Mouse (Mus musculus) CH12.LX (cell line): Measurements from ENCODE around the gene Plod3. TPM values are rescaled to one million over a fixed set of nuclear protein-coding genes. Genes with fewer than 3 reads are reported as not detected.

ENCODE experiments used
- DNase-seq: peaks from one replicate; pipeline ENCODE4 v3.0.0-alpha.2; 2013; ENCODE audit errors: extremely low read depth
- H3K27ac ChIP-seq: 2 replicates; pipeline ENCODE4 v1.5.1; 2012; ENCODE audit warnings: low read depth, mild to moderate bottlenecking, control low read depth, moderate library complexity; ENCODE audit not compliant: insufficient read depth
- H3K27me3 ChIP-seq: replicated peaks from 2 replicates; pipeline ENCODE3; 2012; ENCODE audit warnings: inconsistent platforms
- H3K36me3 ChIP-seq, 2 experiments: replicated peaks in 1 of 2; 2 replicates each; pipeline versions ENCODE3 to v1.6.1; 2012; ENCODE audit warnings: inconsistent platforms in 1 of 2, low read length in 1 of 2, mild to moderate bottlenecking in 1 of 2, mixed read lengths in 1 of 2, moderate library complexity in 1 of 2; ENCODE audit not compliant: control insufficient read depth in 1 of 2, insufficient read depth in 1 of 2
- H3K4me1 ChIP-seq, 2 experiments: 2 replicates each; pipeline ENCODE4 v1.6.1; 2012; ENCODE audit warnings: inconsistent platforms in 1 of 2, moderate library complexity in 1 of 2; ENCODE audit not compliant: insufficient read depth in 2 of 2, control insufficient read depth in 1 of 2
- H3K4me2 ChIP-seq: 2 replicates; pipeline ENCODE4 v1.6.1; 2012; ENCODE audit warnings: low read depth, mild to moderate bottlenecking, control low read depth; ENCODE audit not compliant: poor library complexity, insufficient read depth, severe bottlenecking
- H3K4me3 ChIP-seq, 3 experiments: fragments of 150-350 bp in 1 of 3; sonication (generic) in 1 of 3; replicated peaks in 1 of 3; 2 replicates each; pipeline versions ENCODE3 to v1.5.1; 2011 to 2012; ENCODE audit warnings: low read depth in 2 of 3, low read length in 2 of 3, mild to moderate bottlenecking in 2 of 3, moderate library complexity in 2 of 3, control low read depth in 1 of 3, improper control_type of control experiment in 1 of 3, inconsistent platforms in 1 of 3, mixed read lengths in 1 of 3; ENCODE audit not compliant: poor library complexity in 1 of 3
- H3K79me2 ChIP-seq: replicated peaks from 2 replicates; pipeline ENCODE4 v1.6.1; 2012; ENCODE audit warnings: mild to moderate bottlenecking, moderate library complexity; ENCODE audit not compliant: control insufficient read depth, poor library complexity, insufficient read depth, severe bottlenecking; ENCODE audit errors: extremely low read depth
- H3K9ac ChIP-seq: 2 replicates; pipeline ENCODE4 v1.6.1; 2012; ENCODE audit warnings: low read depth, mild to moderate bottlenecking, control low read depth, moderate library complexity; ENCODE audit not compliant: insufficient read depth
- H3K9me3 ChIP-seq: replicated peaks from 2 replicates; pipeline ENCODE3; 2012; ENCODE audit warnings: low read length, inconsistent platforms, mixed read lengths
- CHD2 ChIP-seq: IDR thresholded peaks from 2 replicates; pipeline ENCODE4 v1.6.1; 2011; ENCODE audit warnings: low read length, improper control_type of control experiment
- ELF1 ChIP-seq: IDR thresholded peaks from 2 replicates; pipeline ENCODE4 v1.6.1; 2014; ENCODE audit warnings: low read depth, mild to moderate bottlenecking, inconsistent platforms, low read length, improper control_type of control experiment
- GABPA ChIP-seq: IDR thresholded peaks from 2 replicates; pipeline ENCODE4 v1.6.1; 2012; ENCODE audit warnings: low read depth, low read length, improper control_type of control experiment, inconsistent platforms; ENCODE audit not compliant: insufficient replicate concordance
- HCFC1 ChIP-seq: IDR thresholded peaks from 2 replicates; pipeline ENCODE4 v1.6.1; 2012; ENCODE audit warnings: low read depth, mild to moderate bottlenecking, inconsistent platforms, low read length, improper control_type of control experiment
- IRF4 ChIP-seq: IDR thresholded peaks from 2 replicates; pipeline ENCODE4 v1.6.1; 2014; ENCODE audit warnings: low read depth, mild to moderate bottlenecking, inconsistent platforms, low read length, improper control_type of control experiment
- MAZ ChIP-seq: IDR thresholded peaks from 2 replicates; pipeline ENCODE4 v1.6.1; 2012; ENCODE audit warnings: low read depth, mild to moderate bottlenecking, inconsistent platforms, low read length, improper control_type of control experiment, moderate library complexity
- MXI1 ChIP-seq: IDR thresholded peaks from 2 replicates; pipeline ENCODE4 v1.6.1; 2011; ENCODE audit warnings: mild to moderate bottlenecking, low read depth, low read length, improper control_type of control experiment
- NELFE ChIP-seq: IDR thresholded peaks from 2 replicates; pipeline ENCODE4 v1.6.1; 2011; ENCODE audit warnings: low read depth, low read length, improper control_type of control experiment
- NRF1 ChIP-seq: IDR thresholded peaks from 2 replicates; pipeline ENCODE4 v1.6.1; 2014; ENCODE audit warnings: low read depth, mild to moderate bottlenecking, inconsistent platforms, low read length, improper control_type of control experiment, moderate library complexity
- POLR2A ChIP-seq: IDR thresholded peaks from 2 replicates; pipeline ENCODE4 v1.6.1; 2011; ENCODE audit warnings: low read depth, mild to moderate bottlenecking, improper control_type of control experiment, low read length
- RAD21 ChIP-seq: IDR thresholded peaks from 2 replicates; pipeline ENCODE4 v1.6.1; 2011; ENCODE audit warnings: low read depth, mild to moderate bottlenecking, low read length, improper control_type of control experiment, moderate library complexity
- RCOR1 ChIP-seq: conservative IDR thresholded peaks from 2 replicates; pipeline ENCODE4 v1.6.1; 2012; ENCODE audit warnings: low read depth, mild to moderate bottlenecking, inconsistent platforms, low read length, improper control_type of control experiment
- SIN3A ChIP-seq: IDR thresholded peaks from 2 replicates; pipeline ENCODE4 v1.6.1; 2012; ENCODE audit warnings: low read length, improper control_type of control experiment, inconsistent platforms
- TBP ChIP-seq: conservative IDR thresholded peaks from 2 replicates; pipeline ENCODE4 v1.6.1; 2011; ENCODE audit warnings: low read depth, low read length, improper control_type of control experiment
- TCF12 ChIP-seq: IDR thresholded peaks from 2 replicates; pipeline ENCODE4 v1.6.1; 2014; ENCODE audit warnings: low read depth, mild to moderate bottlenecking, inconsistent platforms, low read length, improper control_type of control experiment
- USF1 ChIP-seq: IDR thresholded peaks from 2 replicates; pipeline ENCODE4 v1.6.1; 2014; ENCODE audit warnings: low read depth, mild to moderate bottlenecking, inconsistent platforms, low read length, improper control_type of control experiment
- dilution Hi-C: fragments of 300-500 bp; cut with MboI; formaldehyde crosslinking; loops from 2 replicates; pipeline ENCODE4 v1.14.3; 2020; ENCODE audit warnings: low sequenced_read_pairs; ENCODE audit not compliant: extremely low pct_unique_long_range_greater_than_20kb, extremely low pct_ligation_motif_present
- in situ Hi-C: fragments of 300-500 bp; cut with MboI; formaldehyde crosslinking; loops from 3 replicates; pipeline ENCODE4 v1.14.3; 2019; ENCODE audit warnings: low sequenced_read_pairs, low pct_ligation_motif_present, low pct_unique_long_range_greater_than_20kb, mixed read lengths
- polyA plus RNA-seq: library from polyadenylated mRNA; unstranded; fragments of >175 nt; gene quantifications from 2 replicates; pipeline ENCODE4 v1.2.1, GENCODE M21; 2012; ENCODE audit warnings: low read depth; ENCODE audit not compliant: insufficient read length
- total RNA-seq, 2 experiments: library from RNA; depleted of rRNA; stranded (reverse); fragments of 300-350 nt in 1 of 2; fragments of >200 nt in 1 of 2; gene quantifications; 2 replicates each; pipeline ENCODE4 v1.2.3; 2012 to 2014

Gene Plod3
- total and polyA plus RNA-seq, 3 experiments, result 8.8 to 45.2 (median 23.6) TPM

DNA sequence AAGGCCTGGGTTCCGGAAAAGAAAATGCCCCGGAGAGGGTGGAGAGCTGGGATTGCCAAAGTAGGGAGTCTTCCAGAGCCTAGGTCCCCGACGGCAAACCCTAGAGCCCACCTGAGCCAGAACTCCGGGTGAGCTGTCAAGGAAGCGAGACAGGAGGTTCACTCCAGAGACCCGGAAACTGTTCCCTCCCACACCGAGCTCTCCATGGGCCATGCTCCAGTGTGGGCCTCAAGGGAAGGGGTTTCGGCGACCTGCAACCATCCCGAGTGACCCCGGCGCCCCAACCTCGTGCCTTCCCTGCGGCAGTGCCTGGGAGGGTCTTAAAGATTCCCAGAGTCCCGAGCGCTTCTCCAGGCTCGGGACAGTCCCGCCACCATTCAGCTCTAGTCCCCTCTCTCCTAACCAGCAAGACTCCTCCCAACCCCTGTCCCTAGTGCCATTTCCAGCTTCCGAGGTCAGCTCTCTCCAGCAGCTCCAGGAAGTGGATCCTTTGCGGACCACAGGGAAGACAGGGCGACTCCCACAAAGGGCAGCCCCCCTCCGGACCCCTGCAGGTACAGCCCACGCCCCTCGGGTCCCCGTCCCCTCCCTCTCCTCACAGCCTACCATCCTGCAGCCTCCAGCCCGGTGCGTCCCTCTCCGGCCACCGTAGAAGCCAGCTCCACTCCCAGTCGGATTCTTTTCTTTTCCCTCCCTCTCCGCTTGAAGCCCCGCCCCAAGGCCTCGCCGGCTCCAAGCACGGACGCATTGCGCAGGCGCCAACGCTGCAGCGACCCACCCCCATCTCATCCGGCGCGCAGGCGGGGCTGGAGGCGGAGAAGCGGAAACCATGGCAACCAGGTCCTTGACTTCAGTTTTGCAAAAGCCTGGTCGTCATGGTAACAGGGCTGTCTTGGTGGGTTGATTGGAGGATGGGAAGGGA is 58.8 kb downstream of the Plod3 start, which contains the start of gene Ap1s1:
TSS of gene Ap1s1 (minus strand) at position 734 of the 922 bp plus-strand sequence.
- TF ChIP-seq SIN3A (peak; percentile 81), MAZ (peak; percentile 92; the same call in 1 of the 2 replicates), RCOR1 (no peak), NRF1 (peak; percentile 95), HCFC1 (peak; percentile 72), USF1 (no peak), NELFE (peak; percentile 66), MXI1 (peak; percentile 97), ELF1 (peak; percentile 61; the same call in 1 of the 2 replicates), TBP (no peak), IRF4 (peak; percentile 54; the same call in 1 of the 2 replicates), POLR2A (peak; percentile 76), TCF12 (peak; percentile 51; the same call in 1 of the 2 replicates), CHD2 (peak; percentile 47; the same call in 1 of the 2 replicates), GABPA (no peak), RAD21 (no peak)
- in situ Hi-C loops, result no loop called here
- Histone ChIP-seq H3K4me3 (peak within 1 kb of the TSS; percentile 83 to 91 (median 90)), H3K36me3 (peaks cover 16 to 30% of the 10 kb centered on the region in 2 experiments), H3K4me1 (peaks cover 10 to 18% of the 10 kb centered on the region in 2 experiments), H3K79me2 (no peaks in the 10 kb centered on the region), H3K4me2 (peak within 1 kb of the TSS; percentile 85), H3K9me3 (no peaks in the 10 kb centered on the region), H3K9ac (peak within 1 kb of the TSS; percentile 78), H3K27me3 (no peaks in the 10 kb centered on the region), H3K27ac (no peak within 1 kb of the TSS)
- dilution Hi-C loops, result no loop called here
- peak; percentile 98 for DNase-seq

Other genes with a start within 250 kb of the Plod3 start
- 0.72 TPM in 1 of 2 replicates, not detected in the other for gene Col26a1, start 103.8 kb upstream of the Plod3 start, total RNA-seq (2012; rRNA removed)
- not detected in 2 replicates for gene Col26a1, start 103.8 kb upstream of the Plod3 start, total RNA-seq (2014; rRNA removed)
- not detected in 2 replicates for gene Col26a1, start 103.8 kb upstream of the Plod3 start, polyA plus RNA-seq
- 16.8 and 20.7 TPM in 2 replicates for gene Ift22, start 78.9 kb upstream of the Plod3 start, total RNA-seq (2012; rRNA removed)
- 18.5 and 20.5 TPM in 2 replicates for gene Ift22, start 78.9 kb upstream of the Plod3 start, total RNA-seq (2014; rRNA removed)
- gene Ift22, start 78.9 kb upstream of the Plod3 start, polyA plus RNA-seq, result 39.0 and 39.6 TPM in 2 replicates
- gene Fis1, start 33.7 kb upstream of the Plod3 start, total RNA-seq (2012; rRNA removed), result 207 and 210 TPM in 2 replicates
- gene Fis1, start 33.7 kb upstream of the Plod3 start, total RNA-seq (2014; rRNA removed), result 140 and 142 TPM in 2 replicates
- 152 and 203 TPM in 2 replicates for gene Fis1, start 33.7 kb upstream of the Plod3 start, polyA plus RNA-seq
- gene Cldn15, start 20.4 kb upstream of the Plod3 start, total RNA-seq (2012; rRNA removed), result 0.25 TPM in 2 replicates
- gene Cldn15, start 20.4 kb upstream of the Plod3 start, total RNA-seq (2014; rRNA removed), result 0.24 TPM in 1 of 2 replicates, not detected in the other
- 0.29 and 0.35 TPM in 2 replicates for gene Cldn15, start 20.4 kb upstream of the Plod3 start, polyA plus RNA-seq
- gene Znhit1, start 1.0 kb downstream of the Plod3 start, total RNA-seq (2012; rRNA removed), result 60.1 and 67.3 TPM in 2 replicates
- 36.8 and 39.6 TPM in 2 replicates for gene Znhit1, start 1.0 kb downstream of the Plod3 start, total RNA-seq (2014; rRNA removed)
- 83.5 and 99.2 TPM in 2 replicates for gene Znhit1, start 1.0 kb downstream of the Plod3 start, polyA plus RNA-seq
- 0.38 TPM in 1 of 2 replicates, not detected in the other for gene Vgf, start 39.4 kb downstream of the Plod3 start, total RNA-seq (2012; rRNA removed)
- not detected in 2 replicates for gene Vgf, start 39.4 kb downstream of the Plod3 start, total RNA-seq (2014; rRNA removed)
- not detected in 2 replicates for gene Vgf, start 39.4 kb downstream of the Plod3 start, polyA plus RNA-seq
- 98.8 and 113 TPM in 2 replicates for gene Ap1s1, start 59.1 kb downstream of the Plod3 start, total RNA-seq (2012; rRNA removed)
- 68.0 and 77.8 TPM in 2 replicates for gene Ap1s1, start 59.1 kb downstream of the Plod3 start, total RNA-seq (2014; rRNA removed)
- 102 and 115 TPM in 2 replicates for gene Ap1s1, start 59.1 kb downstream of the Plod3 start, polyA plus RNA-seq
- gene Serpine1, start 85.2 kb downstream of the Plod3 start, total RNA-seq (2012; rRNA removed), result 0.34 and 0.51 TPM in 2 replicates
- 0.84 and 1.8 TPM in 2 replicates for gene Serpine1, start 85.2 kb downstream of the Plod3 start, total RNA-seq (2014; rRNA removed)
- gene Serpine1, start 85.2 kb downstream of the Plod3 start, polyA plus RNA-seq, result 0.44 and 0.61 TPM in 2 replicates
- gene Trim56, start 129.2 kb downstream of the Plod3 start, total RNA-seq (2012; rRNA removed), result 11.8 and 12.9 TPM in 2 replicates
- gene Trim56, start 129.2 kb downstream of the Plod3 start, total RNA-seq (2014; rRNA removed), result 6.0 and 7.6 TPM in 2 replicates
- 10.8 and 11.2 TPM in 2 replicates for gene Trim56, start 129.2 kb downstream of the Plod3 start, polyA plus RNA-seq
- gene Muc3, start 162.3 kb downstream of the Plod3 start, total RNA-seq (2012; rRNA removed), result 0.17 TPM in 1 of 2 replicates, not detected in the other
- not detected in 2 replicates for gene Muc3, start 162.3 kb downstream of the Plod3 start, total RNA-seq (2014; rRNA removed)
- 0.13 TPM in 1 of 2 replicates, not detected in the other for gene Muc3, start 162.3 kb downstream of the Plod3 start, polyA plus RNA-seq
- gene Muc3a, start 225.4 kb downstream of the Plod3 start, total RNA-seq (2012; rRNA removed), result not detected in 2 replicates
- gene Muc3a, start 225.4 kb downstream of the Plod3 start, total RNA-seq (2014; rRNA removed), result not detected in 2 replicates
- not detected in 2 replicates for gene Muc3a, start 225.4 kb downstream of the Plod3 start, polyA plus RNA-seq